In genomic region chr19:4268566-4269361, GRCm38 (mm10) we compare ENCODE assay signal across 9 mouse cellular contexts. TPM values are rescaled to one million over a fixed set of nuclear protein-coding genes. Genes with fewer than 3 reads are reported as not detected.
DNase-seq lines count a peak whose midpoint lies in the region; ATAC-seq and TF ChIP-seq lines count a peak whose summit lies in the region.
"Had no signal": no experiment of that assay in that cellular context is flagged by ENCODE, and none has a peak within 500 bp of the region (broad histone marks: within the 10 kb centered on the region; RNA-seq: fewer than 3 reads in every experiment).

Gene Ssh3 (minus strand): TSS chr19:4269180.

- H3K4me1 ChIP-seq in hindbrain, embryonic 11.5 days (replicated peaks; ENCODE audit: control insufficient read depth, insufficient read depth, low read length): 0 out of 2 replicates have a peak, but pooled peaks cover 3% of the 10 kb centered on the region

- no peak within 1 kb of the TSS for H3K27ac ChIP-seq in hindbrain, embryonic 11.5 days (ENCODE audit: low read depth, low read length)

- DNase-seq in Patski (ENCODE audit: low read depth, low spot score): peak; percentile 31
- peak; percentile 88 for DNase-seq in cerebellum, adult 9-11 months
- DNase-seq in frontal cortex, postnatal 10 days (ENCODE audit: low spot score in 2 of 2): peak; percentile 38 to 39
- DNase-seq in hindbrain, embryonic 11.5 days (ENCODE audit: low spot score): peak; percentile 46
- DNase-seq in layer of hippocampus, adult 9-11 months: peak; percentile 82
- DNase-seq in lung, postnatal 10 days: peak; percentile 81
- DNase-seq in retina, postnatal 1 day: peak; percentile 38
- DNase-seq in urinary bladder, postnatal 25 days (ENCODE audit: low spot score): peak; percentile 73

- POLR2A ChIA-PET in Patski (lab: Charles Lee): interaction anchor here (0.6 to 1.4 kb wide), 3 partner anchors 22 to 39 kb away, joined by 3 to 7 read pairs (median 6); no protein-coding TSS in a partner anchor

- H3K9ac ChIP-seq in hindbrain, embryonic 11.5 days (ENCODE audit: low read depth, low read length): 0 out of 2 replicates have a peak within 1 kb of the TSS, but pooled peaks have one; percentile 17

- no peak for TF ChIP-seq CTCF in Patski (IDR thresholded peaks at IDR 0.05)

- in situ Hi-C loops in Patski (cut with MboI; ENCODE audit: low pct_unique_long_range_greater_than_20kb): no loop called here

- H3K36me3 ChIP-seq in hindbrain, embryonic 11.5 days (ENCODE audit: control insufficient read depth, insufficient read depth, low read length): no peaks in the 10 kb centered on the region

- H3K4me3 ChIP-seq in hindbrain, embryonic 11.5 days (ENCODE audit: low read depth, low read length): peak within 1 kb of the TSS; percentile 27; the same call in 1 of the 2 replicates
- H3K4me3 ChIP-seq: myocyte had no signal

- no peaks in the 10 kb centered on the region for H3K9me3 ChIP-seq in hindbrain, embryonic 11.5 days (ENCODE audit: control insufficient read depth, low read length)

- 6% methylated on average over 46 of the region's 46 CpGs for WGBS in hindbrain, embryonic 11.5 days

- ATAC-seq in Patski: peak; percentile 77
- ATAC-seq in hindbrain, embryonic 11.5 days (ENCODE audit: low FRiP score): peak; percentile 47; the same call in 1 of the 2 replicates

- H3K27me3 ChIP-seq in Patski: no peaks in the 10 kb centered on the region
- H3K27me3 ChIP-seq in hindbrain, embryonic 11.5 days (ENCODE audit: control insufficient read depth, insufficient read depth, low read length): peaks cover 16% of the 10 kb centered on the region

- CTCF ChIA-PET in Patski (lab: Charles Lee): interaction anchor here (0.7 to 1.9 kb wide), 6 partner anchors 11 to 157 kb away, joined by 3 to 6 read pairs (median 4); partner anchors contain the start of gene Ankrd13d

- peak within 1 kb of the TSS; percentile 45 for H3K4me2 ChIP-seq in hindbrain, embryonic 11.5 days (replicated peaks; ENCODE audit: low read depth, low read length)

RNA-seq across cellular contexts. Expression of gene Ssh3, which starts in this region (rescaled TPM):
- 71.3 TPM for polyA plus RNA-seq in Patski (2021)
- 2.8 and 3.9 TPM in 2 replicates for polyA plus RNA-seq in hindbrain, embryonic 11.5 days (2014; fragmentation: Nextera tagmentation; extraction: Ambion mirVana)

Comparison
In these comparisons a context has a peak if more than half of its experiments do, and no peak if none do; other contexts are left out.
1. RNA of gene Ssh3 (polyA plus RNA-seq): 71.3 TPM in Patski (single experiment); 2.8 to 3.9 TPM in hindbrain, embryonic 11.5 days; every median in the first group is over 10 times any median in the second.
2. DNase-seq: peak in every context shown above with its lines; median percentile 88 in cerebellum, adult 9-11 months; 82 in layer of hippocampus, adult 9-11 months; 81 in lung, postnatal 10 days; 73 in urinary bladder, postnatal 25 days; 46 in hindbrain, embryonic 11.5 days; 38 in frontal cortex, postnatal 10 days; 38 in retina, postnatal 1 day; 31 in Patski.